Mouse (Mus musculus): ENCODE measurements around the gene Gpsm2.
A peak's percentile ranks its signal among the peaks of the same experiment; 100 is the strongest.
"Not testable (repeated sequence)": the region's sequence is repeated elsewhere in the genome, so short reads cannot be mapped to it uniquely, and the experiment has no call there.

Gpsm2 gene

DNA sequence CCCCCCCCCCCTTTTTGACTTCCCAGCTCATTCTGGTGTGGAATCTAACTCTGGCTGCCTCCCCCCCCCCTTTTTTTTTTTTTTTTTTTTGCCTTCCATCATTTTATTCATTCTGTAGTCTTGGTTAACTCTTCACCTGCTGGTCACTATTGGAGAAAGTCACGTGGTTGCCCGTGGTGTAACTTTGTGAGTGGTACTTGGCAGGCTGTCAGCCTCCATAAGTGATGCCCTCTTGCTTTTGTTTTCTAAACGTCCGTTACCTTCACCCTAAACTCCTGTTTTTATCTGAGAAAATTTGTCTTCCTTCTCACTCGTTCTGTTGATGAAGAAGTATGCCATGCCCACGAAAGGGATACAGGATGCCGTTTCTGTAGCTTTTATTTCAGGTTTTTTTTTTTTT is 66.6 kb downstream of the Gpsm2 start:
- no peak for DNase-seq (ENCODE audit: low spot score in 2 of 2)

DNA sequence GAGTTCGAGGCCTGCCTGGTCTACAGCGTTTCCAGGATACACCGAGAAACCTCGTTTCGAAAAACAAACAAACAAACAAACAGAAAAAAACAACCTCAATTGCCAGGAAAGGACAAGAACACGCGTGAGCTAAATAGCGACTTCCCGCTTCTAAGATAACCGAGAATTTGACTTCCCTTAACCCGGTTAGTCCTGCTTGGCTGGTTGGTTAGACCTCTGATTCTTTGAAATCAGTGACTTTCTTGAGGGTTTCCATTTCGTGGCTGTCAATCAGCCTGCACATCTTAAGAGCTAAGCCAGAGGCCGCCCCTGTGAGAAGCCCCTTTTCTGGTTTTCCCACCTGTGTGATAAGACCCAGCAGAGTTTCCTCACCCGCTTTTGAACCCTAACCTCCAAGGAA is 67.5 kb downstream of the Gpsm2 start:
- no peak for DNase-seq (ENCODE audit: low spot score in 2 of 2)

DNA sequence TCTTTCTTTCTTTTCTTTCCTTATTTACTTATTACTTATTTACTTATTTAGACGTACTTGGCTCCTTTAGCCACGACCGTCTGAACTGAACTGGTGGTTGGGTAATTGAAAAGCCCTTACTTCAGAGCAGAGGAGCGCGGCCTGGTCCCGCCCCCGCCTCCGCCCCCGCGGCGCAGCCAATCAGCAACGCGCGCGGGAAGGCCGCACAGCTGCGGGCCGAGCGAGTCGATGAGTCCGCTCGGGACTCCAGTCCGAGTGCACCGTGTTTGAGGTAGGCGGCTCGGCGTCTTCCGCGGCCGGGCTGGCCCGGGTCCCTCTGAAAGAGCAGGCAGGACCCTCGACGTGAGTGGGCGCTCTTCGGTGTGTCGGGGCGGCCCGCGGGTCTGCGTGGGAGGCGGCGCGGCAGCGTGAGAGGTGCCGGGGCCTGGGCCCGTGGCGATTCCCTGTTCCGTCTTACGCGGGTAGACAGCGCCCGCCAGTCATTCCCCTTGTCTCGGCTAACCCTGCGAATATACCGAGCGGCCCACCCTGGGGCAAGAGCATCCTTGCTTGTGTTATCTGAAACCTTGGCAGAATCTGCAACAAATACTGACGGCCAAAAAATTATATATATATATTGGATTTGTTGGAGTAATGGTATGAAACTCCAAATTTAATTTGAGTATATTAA is 68.3 kb downstream of the Gpsm2 start, which contains the start of gene Clcc1:
Gene Clcc1 (plus strand): TSS at position 204 of the 670 bp plus-strand sequence.
- DNase-seq (ENCODE audit: low spot score in 2 of 2) = peak; percentile 89 to 94

DNA sequence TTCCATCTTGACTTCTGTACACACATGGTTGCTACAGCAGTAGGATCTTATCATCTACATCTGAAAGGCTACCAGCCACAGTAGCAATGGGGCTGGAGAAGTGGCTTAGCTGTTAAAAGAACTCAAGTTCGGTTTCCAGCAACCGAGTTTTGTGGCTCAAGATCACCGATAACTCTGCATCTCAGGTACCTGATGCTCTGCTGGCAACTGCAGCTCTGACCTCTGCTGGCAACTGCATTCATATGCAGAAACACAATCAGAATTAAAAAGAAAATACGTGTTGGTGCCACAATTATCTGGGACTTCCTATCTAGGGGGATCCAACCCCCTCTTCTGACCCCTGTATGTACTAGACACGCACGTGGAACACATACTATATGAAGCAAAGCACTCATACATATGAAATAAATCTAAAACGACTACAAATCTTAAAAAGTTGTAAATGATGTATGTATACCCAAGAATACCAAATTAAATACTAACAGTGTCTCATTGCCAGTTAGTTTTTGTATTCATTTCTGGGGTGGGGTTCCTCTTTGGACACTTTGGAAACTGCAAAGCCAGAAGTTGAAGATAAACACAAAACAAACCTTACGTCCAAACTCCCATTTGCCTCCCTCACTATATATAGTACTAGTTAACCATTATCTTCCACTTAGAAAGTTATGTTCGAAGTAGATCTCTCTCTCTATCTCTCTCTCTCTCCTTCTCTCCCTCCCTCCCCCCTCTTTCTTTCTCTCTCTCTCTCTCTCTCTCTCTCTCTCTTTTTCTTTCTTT is 69.1 kb downstream of the Gpsm2 start:
- no peak for DNase-seq (ENCODE audit: low spot score in 2 of 2)

DNA sequence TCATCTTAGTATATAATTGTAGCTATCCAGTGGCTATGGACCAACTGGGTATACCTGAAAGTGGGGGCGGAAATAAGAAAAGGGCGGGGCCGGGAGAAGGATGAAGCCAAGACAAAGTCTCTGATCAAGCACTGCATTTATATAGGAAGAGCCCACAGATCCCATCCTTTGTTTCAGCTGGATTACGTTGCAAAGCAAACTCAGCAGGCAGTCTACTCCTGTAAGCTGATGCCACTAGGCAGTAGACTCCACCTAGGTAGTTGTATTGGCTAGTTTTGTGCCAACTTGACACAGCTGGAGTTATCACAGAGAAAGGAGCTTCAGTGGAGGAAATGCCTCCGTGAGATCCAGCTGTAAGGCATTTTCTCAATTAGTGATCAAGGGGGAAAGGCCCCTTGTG is 74.4 kb downstream of the Gpsm2 start:
- DNase-seq (ENCODE audit: low spot score in 2 of 2) = not testable (repeated sequence)

DNA sequence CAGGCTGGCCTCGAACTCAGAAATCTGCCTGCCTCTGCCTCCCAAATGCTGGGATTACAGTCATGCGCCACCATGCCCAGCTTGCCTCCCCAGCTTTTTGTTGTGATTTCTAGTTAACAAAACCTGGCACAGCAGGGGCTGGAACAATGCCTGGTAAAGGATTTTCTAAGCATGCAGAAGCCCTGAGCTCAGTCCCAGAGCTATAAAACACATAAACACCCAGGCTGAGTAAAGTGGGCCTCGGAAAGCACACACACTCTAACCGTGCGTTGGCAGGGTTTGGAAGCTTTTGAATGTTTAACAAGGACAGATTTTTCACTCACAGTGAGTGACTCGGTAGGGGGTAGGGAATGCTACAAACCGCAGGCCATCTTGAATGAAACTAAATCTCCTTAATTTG is 76.1 kb downstream of the Gpsm2 start:
- no peak for DNase-seq (ENCODE audit: low spot score in 2 of 2)

DNA sequence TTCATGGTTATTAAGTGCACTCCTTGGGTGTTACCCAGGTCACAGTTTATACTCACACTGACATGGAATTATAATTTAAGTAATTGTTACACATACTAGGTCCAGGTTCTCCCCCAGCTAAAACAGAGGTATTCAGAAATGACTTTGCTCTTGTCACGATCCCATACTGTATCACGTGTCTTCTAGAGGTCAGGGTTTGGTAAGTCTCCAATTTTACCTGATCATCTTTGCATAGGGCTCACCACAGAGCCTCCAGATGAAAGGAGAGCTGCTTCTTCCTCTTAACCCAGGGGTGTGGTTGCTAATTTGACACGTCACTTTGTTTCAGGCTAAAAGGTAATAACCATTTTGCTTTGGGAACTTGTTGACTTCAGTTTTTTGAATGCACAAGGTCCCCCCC is 77.3 kb downstream of the Gpsm2 start:
- no peak for DNase-seq (ENCODE audit: low spot score in 2 of 2)

DNA sequence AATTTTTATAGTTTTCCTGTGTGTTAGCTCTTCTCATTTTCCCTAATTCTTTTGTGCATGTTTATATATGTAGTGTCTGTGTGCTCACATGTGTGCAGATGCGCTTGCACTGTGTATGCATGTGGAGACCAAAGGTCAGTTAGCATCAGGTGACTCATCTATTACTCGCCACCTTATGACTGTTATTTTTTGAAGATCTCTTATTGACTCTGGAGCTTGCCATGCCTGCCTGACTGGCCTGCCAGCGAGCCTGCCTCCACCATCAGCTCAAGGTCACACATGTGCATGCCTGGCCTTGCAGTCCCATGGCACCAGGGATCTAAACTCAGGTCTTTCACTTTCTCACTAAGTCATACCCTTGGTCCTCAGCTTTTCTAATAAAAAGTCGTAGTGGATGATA is 81.1 kb downstream of the Gpsm2 start:
- no peak for DNase-seq (ENCODE audit: low spot score in 2 of 2)

DNA sequence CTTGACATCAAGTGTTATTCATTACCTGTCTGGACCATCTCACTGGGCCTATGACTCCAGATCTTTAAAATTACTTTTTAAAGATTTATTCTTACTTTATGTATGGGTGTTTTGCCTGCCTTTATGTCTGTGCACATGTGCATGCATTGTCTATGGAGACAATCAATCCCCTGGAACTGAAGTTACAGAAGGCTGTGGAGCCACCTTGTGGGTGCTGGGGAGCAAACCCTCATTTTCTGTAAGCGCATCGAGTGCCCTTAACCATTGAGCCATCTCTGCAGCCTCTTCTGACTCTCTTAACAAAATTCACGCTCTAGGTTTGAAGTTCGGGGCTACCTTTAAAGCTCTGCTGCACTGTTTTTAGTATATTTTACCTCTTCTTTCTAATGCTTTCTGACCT is 82.7 kb downstream of the Gpsm2 start:
- DNase-seq (ENCODE audit: low spot score in 2 of 2) = no peak

DNA sequence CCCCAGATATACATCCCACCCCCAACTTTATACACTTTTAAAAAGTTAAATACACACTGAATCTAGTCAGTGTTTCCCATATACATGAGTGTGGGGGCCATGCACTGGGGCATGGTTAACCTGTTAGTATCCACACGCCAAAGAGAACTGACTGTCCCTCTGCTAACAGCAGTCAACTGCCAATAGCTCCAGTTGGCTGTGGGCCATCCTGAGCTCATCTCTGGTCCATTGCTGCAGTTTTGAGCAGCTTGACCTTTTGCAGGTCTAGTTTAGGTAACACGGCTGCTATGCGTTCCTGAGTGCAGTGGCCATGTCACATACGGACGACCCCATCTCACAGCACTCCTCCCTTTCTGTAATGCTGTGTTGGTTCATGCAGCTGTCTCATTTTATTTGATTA is 87.3 kb downstream of the Gpsm2 start:
- no peak for DNase-seq (ENCODE audit: low spot score in 2 of 2)
